Mouse (Mus musculus) small intestine, adult 2 months (tissue): ENCODE measurements around the gene Prune1. TPM values are rescaled to one million over a fixed set of nuclear protein-coding genes. Genes with fewer than 3 reads are reported as not detected.

Source experiments
- H3K27ac ChIP-seq: fragments of 200-500 bp; 2 replicates; pipeline ENCODE4 v1.5.1; 2012; ENCODE audit warnings: low read depth, low read length, control low read depth, inconsistent platforms; ENCODE audit not compliant: insufficient read depth
- H3K27me3 ChIP-seq: fragments of 200-500 bp; 2 replicates; pipeline ENCODE4 v1.6.1; 2012; ENCODE audit warnings: mild to moderate bottlenecking, moderate library complexity, low read length, inconsistent platforms; ENCODE audit not compliant: control insufficient read depth, insufficient read depth
- H3K36me3 ChIP-seq: fragments of 200-500 bp; 2 replicates; pipeline ENCODE4 v1.6.1; 2012; ENCODE audit warnings: mild to moderate bottlenecking, low read length, control low read depth, inconsistent platforms; ENCODE audit not compliant: control insufficient read depth, insufficient read depth
- H3K4me1 ChIP-seq: fragments of 200-500 bp; 2 replicates; pipeline ENCODE4 v1.6.1; 2012; ENCODE audit warnings: low read length, inconsistent platforms, mixed read lengths; ENCODE audit not compliant: control insufficient read depth, insufficient read depth, insufficient read length
- H3K4me3 ChIP-seq: fragments of 200-500 bp; 2 replicates; pipeline ENCODE4 v1.5.1; 2012; ENCODE audit warnings: low read depth, mild to moderate bottlenecking, control low read depth, inconsistent platforms, low read length, moderate library complexity
- CTCF ChIP-seq: fragments of 200-500 bp; IDR thresholded peaks from 2 replicates; pipeline ENCODE4 v1.5.1; 2012; ENCODE audit warnings: low read depth, mild to moderate bottlenecking, control low read depth, inconsistent platforms, low read length, moderate library complexity, mixed read lengths; ENCODE audit not compliant: insufficient replicate concordance, insufficient read length; ENCODE audit errors: extremely low read depth
- POLR2A ChIP-seq: fragments of 200-500 bp; IDR thresholded peaks from 2 replicates; pipeline ENCODE4 v1.6.1; 2012; ENCODE audit warnings: low read depth, mild to moderate bottlenecking, control low read depth, inconsistent platforms, low read length, moderate library complexity
- WGBS: fragments of 180-500 bp; shearing (Covaris S2); methylation state at CpG from one replicate; pipeline ENCODE4 v1.1.7; 2018; 5-methylcytosine and 5-hydroxymethylcytosine counted together
- polyA plus RNA-seq: library from polyadenylated mRNA; depleted of rRNA; stranded (reverse); fragments of >200 nt; gene quantifications from 2 replicates; pipeline ENCODE4 v1.2.3, GENCODE M21; 2012; rRNA removed

Gene Prune1
- polyA plus RNA-seq: 4.4 and 11.5 TPM in 2 replicates

GRCm38 (mm10) chr3:95281216-95282126 lies at the start of gene Prune1, which contains the start of gene Mindy1:
Gene Prune1, minus strand, starts transcription at chr3:95282076.
Gene Mindy1, plus strand, starts transcription at chr3:95281345.
- Histone ChIP-seq H3K36me3 (no peaks in the 10 kb centered on the region; the same call in 1 of the 2 replicates), H3K27ac (peak within 1 kb of the TSS; percentile 88), H3K4me3 (peak within 1 kb of the TSS; percentile 85), H3K4me1 (peaks cover 6% of the 10 kb centered on the region; the same call in 1 of the 2 replicates), H3K27me3 (no peaks in the 10 kb centered on the region)
- TF ChIP-seq POLR2A (no peak), CTCF (no peak)
- under 1% methylated on average over 53 of the region's 53 CpGs for WGBS

- TF ChIP-seq POLR2A (no peak), CTCF (no peak)
- no peak overlapping the region for H3K27ac ChIP-seq
- H3K27me3 ChIP-seq: no peaks in the 10 kb centered on the region
- no peak overlapping the region for H3K4me3 ChIP-seq
- H3K4me1 ChIP-seq: no peaks in the 10 kb centered on the region
- H3K36me3 ChIP-seq: peaks cover 45% of the 10 kb centered on the region
- 80% methylated on average over 1 of the region's 1 CpGs for WGBS
Observed at GRCm38 (mm10) chr3:95331528-95331927, 49.7 kb upstream of the Prune1 start.

GRCm38 (mm10) chr3:95328803-95329404 lies 47.0 kb upstream of the Prune1 start:
- Histone ChIP-seq H3K4me1 (no peaks in the 10 kb centered on the region), H3K4me3 (no peak overlapping the region), H3K27me3 (no peaks in the 10 kb centered on the region), H3K36me3 (peaks cover 56% of the 10 kb centered on the region), H3K27ac (no peak overlapping the region)
- TF ChIP-seq POLR2A: no peak
- TF ChIP-seq CTCF: no peak
- WGBS: 81% methylated on average over 1 of the region's 1 CpGs

GRCm38 (mm10) chr3:95324454-95325144 lies 42.7 kb upstream of the Prune1 start:
- 91% methylated on average over 6 of the region's 6 CpGs for WGBS

GRCm38 (mm10) chr3:95323429-95323828 lies 41.6 kb upstream of the Prune1 start:
- H3K4me1 ChIP-seq: peaks cover 6% of the 10 kb centered on the region; the same call in 1 of the 2 replicates
- peaks cover 73% of the 10 kb centered on the region for H3K36me3 ChIP-seq
- WGBS: 58% methylated on average over 3 of the region's 3 CpGs
- no peaks in the 10 kb centered on the region for H3K27me3 ChIP-seq
- TF ChIP-seq POLR2A: no peak
- TF ChIP-seq CTCF: no peak
- no peak overlapping the region for H3K27ac ChIP-seq
- no peak overlapping the region for H3K4me3 ChIP-seq

More at GRCm38 (mm10) chr3:95324454-95325144, 42.7 kb upstream of the Prune1 start:
- Histone ChIP-seq H3K4me3 (no peak overlapping the region), H3K36me3 (peaks cover 76% of the 10 kb centered on the region), H3K4me1 (no peaks in the 10 kb centered on the region), H3K27me3 (no peaks in the 10 kb centered on the region), H3K27ac (no peak overlapping the region)
- no peak for TF ChIP-seq CTCF
- no peak for TF ChIP-seq POLR2A

GRCm38 (mm10) chr3:95319701-95320625 lies 38.1 kb upstream of the Prune1 start:
- H3K36me3 ChIP-seq: peaks cover 49% of the 10 kb centered on the region
- H3K27ac ChIP-seq: no peak overlapping the region
- TF ChIP-seq CTCF: no peak
- no peak for TF ChIP-seq POLR2A
- WGBS: 80% methylated on average over 12 of the region's 12 CpGs
- no peaks in the 10 kb centered on the region for H3K27me3 ChIP-seq
- H3K4me3 ChIP-seq: no peak overlapping the region
- H3K4me1 ChIP-seq: peaks cover 21% of the 10 kb centered on the region; the same call in 1 of the 2 replicates
